Mouse (Mus musculus) kidney, adult 9 months (tissue): ENCODE results near the gene Ccdc92.

Experiments
- DNase-seq: peaks from one replicate; pipeline ENCODE4 v3.0.0; 2022

Gene Ccdc92

GRCm38 (mm10) chr5:124854202-124854601, 8.0 kb downstream of the Ccdc92 start:
- no peak for DNase-seq

DNA sequence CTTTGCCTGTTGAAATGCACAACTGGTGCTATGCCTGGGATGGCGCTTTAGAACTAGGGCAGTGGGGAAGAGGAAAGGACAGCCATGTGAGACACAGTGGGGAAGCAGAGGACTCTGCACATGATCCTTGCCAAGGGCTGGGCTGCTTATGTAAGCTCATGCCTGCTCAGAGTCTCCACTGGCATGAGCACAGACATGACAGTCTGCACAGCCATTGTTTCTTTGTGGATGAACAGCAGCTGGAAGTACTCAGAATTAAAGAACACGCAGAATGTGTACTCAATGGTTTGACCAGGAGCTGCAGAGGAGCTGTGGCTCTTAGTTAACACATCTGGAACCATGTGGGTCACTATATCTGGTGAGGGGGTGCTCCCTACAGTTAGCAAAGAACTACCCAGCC, 9.1 kb downstream of the Ccdc92 start:
- no peak for DNase-seq

GRCm38 (mm10) chr5:124852294-124852693, 9.9 kb downstream of the Ccdc92 start:
- no peak for DNase-seq

GRCm38 (mm10) chr5:124851572-124851971, 10.7 kb downstream of the Ccdc92 start:
- DNase-seq = no peak

GRCm38 (mm10) chr5:124848994-124849393, 13.2 kb downstream of the Ccdc92 start:
- no peak for DNase-seq

DNA sequence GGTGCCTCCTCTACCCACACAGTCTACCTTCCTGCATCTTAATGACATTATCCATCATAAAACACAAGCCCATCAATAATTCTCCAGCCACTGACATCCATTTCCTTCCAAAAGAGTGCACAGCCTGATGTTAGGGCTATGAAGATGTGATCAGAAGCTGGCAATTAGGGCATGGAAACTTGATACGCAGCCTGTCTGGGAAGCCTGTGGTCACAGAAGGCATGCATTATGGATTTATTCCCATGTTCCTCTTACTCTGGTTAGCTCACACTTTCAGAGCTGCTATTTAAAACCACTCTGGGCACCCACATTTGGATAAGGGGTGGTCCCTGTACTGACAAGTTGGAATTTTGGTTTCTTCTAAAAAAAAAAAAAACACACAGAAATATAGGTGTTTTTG, 15.2 kb downstream of the Ccdc92 start:
- no peak for DNase-seq

GRCm38 (mm10) chr5:124844929-124845328, 17.3 kb downstream of the Ccdc92 start:
- DNase-seq = no peak

DNA sequence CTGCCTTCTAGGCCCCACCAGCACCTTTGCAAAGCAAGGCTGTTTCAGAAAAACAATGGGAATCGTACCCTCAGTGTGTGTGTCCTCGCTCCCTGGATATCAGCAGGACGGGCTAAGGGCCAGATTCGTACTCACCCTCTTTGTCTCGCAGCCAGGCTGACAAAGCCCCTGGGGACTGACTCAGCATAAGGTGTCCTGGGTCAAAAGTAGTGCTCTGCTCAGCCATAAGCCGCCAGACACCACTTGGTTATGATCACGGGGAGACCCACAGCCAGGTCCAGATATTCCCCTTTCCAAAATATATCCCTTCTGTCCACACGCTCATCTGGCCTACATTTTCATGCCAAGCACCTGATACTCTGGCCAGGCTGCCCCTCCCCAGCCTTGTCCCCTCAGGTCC, 18.8 kb downstream of the Ccdc92 start:
- DNase-seq = no peak

DNA sequence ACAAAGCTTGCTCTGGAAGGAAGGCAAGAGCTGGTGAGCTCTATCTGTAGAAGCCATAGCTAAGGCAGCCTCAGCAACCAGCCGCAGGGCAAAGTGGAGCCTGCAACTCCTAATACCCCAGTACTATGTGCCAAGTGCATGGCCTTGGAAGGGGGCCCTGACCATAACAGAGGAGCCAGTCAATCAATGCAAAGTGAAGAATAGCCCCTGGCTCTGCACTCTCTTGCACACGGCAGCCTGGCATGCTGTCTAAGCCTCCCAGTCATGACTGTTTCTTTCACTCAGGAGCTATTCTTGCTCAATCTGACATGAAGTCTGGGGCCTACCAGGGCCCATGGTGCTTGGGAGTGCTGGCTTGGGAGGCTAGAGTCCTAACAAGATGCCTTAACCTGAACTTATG, 21.6 kb downstream of the Ccdc92 start:
- DNase-seq = no peak

GRCm38 (mm10) chr5:124840202-124840601, 22.0 kb downstream of the Ccdc92 start:
- DNase-seq = no peak

GRCm38 (mm10) chr5:124836621-124837020, 25.6 kb downstream of the Ccdc92 start:
- DNase-seq = no peak

GRCm38 (mm10) chr5:124836075-124836474, 26.1 kb downstream of the Ccdc92 start:
- DNase-seq = no peak

DNA sequence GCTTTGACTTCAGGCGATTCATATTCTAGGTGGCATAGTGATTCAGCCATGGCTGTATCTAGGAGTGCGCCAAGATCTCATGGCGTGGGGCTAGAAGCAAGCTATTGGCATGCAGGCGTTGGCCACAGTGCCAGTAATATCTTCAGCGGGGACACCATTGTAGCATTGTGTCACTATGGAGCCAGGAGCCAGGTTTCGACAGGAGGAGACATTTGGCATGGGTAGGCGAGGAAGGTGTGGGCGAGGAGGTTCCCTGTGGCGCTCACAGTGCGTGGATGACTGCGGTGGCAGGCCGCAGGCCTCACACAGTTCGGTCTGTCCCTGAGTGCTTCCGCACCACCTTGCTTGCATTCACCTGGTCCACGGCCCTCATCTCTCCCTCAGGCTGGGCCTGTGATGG, 27.0 kb downstream of the Ccdc92 start:
- DNase-seq = no peak

- DNase-seq = no peak
Measured at GRCm38 (mm10) chr5:124830331-124830730, 31.9 kb downstream of the Ccdc92 start.

- DNase-seq = no peak
Measured at GRCm38 (mm10) chr5:124822128-124822894, 39.9 kb downstream of the Ccdc92 start.

GRCm38 (mm10) chr5:124817050-124817449, 45.2 kb downstream of the Ccdc92 start:
- DNase-seq = no peak

DNA sequence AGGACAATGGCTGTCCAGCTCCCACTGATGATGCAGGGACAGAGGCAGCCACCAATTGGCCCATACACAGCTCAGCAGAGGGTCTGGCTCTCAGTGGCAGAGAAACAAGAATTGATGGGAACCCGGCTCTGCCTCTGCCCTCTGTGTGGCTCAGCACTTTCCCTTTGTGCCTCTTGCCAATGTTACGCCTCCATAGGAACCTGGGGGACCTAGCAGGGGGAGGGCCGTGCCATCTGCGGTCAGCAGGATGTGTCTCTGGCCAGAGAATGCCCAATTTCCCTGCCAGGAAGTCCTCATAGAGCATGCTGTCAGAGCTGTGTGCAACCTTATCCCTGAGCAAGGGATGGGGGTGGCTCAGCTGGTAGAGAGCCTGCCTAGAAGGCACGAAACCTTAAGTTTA, 47.4 kb downstream of the Ccdc92 start:
- DNase-seq = no peak

GRCm38 (mm10) chr5:124812466-124812865, 49.8 kb downstream of the Ccdc92 start:
- DNase-seq = no peak

GRCm38 (mm10) chr5:124809708-124810366, 52.4 kb downstream of the Ccdc92 start:
- no peak for DNase-seq

GRCm38 (mm10) chr5:124792112-124792511, 70.1 kb downstream of the Ccdc92 start:
- no peak for DNase-seq

DNA sequence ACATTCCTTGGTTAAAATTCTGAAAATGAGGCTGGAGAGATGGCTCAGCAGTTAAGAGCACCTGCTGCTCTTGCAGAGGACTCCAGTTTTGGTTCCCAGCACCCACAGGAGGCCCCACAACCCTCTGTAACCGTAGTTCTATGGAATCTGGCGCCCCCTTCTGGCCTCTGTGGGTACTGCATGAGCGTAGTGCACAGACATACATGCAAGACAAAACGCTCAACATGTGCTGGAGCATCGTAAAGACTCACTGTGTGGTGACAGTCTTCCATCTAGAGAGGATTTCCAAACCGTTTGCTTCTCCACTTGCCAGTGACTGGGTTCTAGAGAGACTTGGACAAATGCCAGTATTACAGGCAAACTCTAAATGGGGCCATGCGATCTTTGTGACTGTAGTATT, 76.6 kb downstream of the Ccdc92 start:
- DNase-seq = no peak
